Mouse (Mus musculus): ENCODE measurements around the gene Pdcd2.
A peak's percentile ranks its signal among the peaks of the same experiment; 100 is the strongest.

The Pdcd2 gene

GRCm38 (mm10) chr17:15498753-15499113, 28.4 kb downstream of the Pdcd2 start:
- no peak for DNase-seq (ENCODE audit: low spot score in 2 of 2)

DNA sequence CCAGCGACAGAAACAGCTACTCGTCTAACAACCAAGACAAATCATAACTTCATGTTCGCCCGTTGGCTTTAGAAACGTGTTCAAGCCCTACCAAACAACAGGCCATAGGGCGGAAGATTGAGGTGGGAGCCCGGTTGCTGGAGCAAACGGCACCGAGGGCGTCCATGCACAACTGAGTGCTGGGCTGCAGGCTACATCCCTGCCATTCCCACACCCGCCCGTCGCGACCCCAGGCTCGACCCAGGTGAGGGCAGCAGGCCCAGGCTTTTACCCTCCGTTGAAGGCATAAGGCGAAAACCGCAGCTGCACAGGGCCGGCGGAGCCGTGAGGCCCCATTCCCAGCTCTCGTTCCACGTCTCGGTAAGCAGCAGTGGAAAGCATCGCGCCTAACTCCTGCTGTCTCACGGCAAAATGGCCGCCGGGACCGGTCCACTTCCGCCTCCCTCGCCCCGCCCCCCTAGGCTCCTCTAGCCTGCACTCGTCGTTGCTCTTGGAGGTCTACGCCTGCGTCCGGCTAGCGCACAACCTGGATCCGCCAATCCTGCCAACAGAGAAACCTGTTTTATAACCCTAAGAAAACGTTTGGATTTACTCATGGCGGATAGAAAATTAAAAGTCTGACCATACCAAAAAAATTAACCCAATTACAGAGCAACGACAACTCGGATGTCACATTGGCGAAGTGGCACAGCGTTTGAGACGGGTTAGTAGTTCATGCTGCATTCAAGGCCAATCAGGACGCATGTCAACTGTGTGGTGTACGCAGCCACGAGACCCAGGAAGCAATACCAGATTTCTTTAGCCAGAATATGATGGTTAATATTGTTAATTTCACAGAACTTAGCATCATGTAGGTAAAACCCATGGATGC, 29.0 kb downstream of the Pdcd2 start:
- peak; percentile 91 to 94 for DNase-seq (ENCODE audit: low spot score in 2 of 2)

- DNase-seq (ENCODE audit: low spot score in 2 of 2) = no peak
Observed at GRCm38 (mm10) chr17:15490542-15490941, 36.6 kb downstream of the Pdcd2 start.

GRCm38 (mm10) chr17:15472671-15473070, 54.4 kb downstream of the Pdcd2 start:
- DNase-seq (ENCODE audit: low spot score in 2 of 2) = no peak
